Mouse (Mus musculus) embryo, embryonic 10 days (tissue): ENCODE measurements around the gene Tamm41.
A peak's percentile ranks its signal among the peaks of the same experiment; 100 is the strongest.

ENCODE experiments used
- DNase-seq: peaks from one replicate; pipeline ENCODE4 v3.0.0-alpha.2; 2015; ENCODE audit warnings: low spot score

Tamm41 gene

DNA sequence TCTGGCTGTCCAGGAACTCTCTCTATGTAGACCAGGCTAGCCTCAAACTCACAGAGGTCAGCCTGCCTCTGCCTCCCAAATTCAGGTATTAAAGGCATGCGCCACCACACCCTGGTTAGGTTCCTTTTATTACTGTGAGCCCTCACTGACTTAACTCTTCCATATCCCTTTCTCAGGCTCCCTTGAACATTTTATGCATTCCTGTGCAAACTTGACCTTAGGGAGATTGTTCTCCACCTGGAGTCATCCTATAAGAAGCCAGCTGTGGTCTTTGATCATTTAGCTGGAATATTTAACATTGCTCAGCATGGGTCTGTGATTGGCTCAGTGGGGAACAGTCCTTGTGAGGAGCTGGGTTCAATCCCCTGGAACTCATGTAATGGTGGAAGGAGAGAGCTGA is 63.3 kb downstream of the Tamm41 start:
- DNase-seq = no peak

DNA sequence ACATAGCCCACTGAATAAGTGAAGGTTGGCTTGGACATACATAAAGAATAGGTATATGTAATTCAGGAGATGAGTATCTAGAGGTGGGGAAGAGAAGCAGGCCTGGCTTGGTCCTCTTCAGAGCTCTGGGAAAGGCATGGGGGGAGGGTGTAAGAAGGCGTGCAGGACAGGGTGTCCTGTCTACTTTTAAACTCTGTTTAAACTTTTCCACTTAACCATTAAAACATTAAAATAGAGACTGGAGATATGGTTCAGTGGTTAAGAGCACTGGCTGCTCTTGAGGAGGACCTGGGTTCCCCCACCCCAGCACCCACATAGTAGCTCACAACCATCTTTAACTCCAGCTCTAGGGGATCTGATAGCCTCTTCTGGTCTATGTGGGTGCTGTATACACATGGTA is 64.7 kb downstream of the Tamm41 start:
- DNase-seq = no peak

DNA sequence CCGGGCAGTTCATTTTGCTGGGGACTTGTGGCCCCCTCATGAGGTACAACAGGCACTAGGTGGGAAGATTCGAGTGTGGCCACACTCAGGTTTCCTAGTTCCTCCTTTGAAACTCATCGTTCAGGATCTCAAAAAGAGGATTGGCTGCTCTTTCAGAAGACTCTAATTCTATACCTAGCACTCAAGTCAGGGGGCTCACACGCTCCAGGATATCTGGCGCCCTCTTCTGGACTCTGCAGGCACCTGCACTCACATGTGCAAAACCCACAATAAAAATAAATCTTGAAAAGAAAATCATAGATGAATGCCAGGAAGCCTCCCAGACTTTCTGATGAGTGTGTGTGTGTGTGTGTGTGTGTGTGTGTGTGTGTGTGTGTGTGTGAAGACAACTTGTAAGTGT is 66.8 kb downstream of the Tamm41 start:
- no peak for DNase-seq

DNA sequence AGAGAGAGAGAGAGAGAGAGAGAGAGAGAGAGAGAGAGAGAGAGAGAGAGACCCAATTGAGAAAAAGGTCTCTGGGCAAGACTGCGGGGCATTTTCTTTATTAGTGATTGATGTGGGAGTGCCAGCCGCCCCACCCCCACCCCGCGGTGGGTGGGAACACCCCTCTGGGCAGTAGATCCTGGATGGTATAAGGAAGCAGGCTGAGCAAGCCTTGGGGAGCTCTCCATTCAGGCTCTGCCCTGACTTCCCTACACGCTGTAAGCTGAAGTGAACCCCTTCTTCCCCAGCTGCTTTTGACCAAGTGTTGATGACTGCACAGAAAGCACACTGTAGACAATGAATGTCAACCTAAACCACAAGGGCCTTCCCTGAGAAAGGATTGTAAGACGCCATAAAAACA is 67.3 kb downstream of the Tamm41 start:
- no peak for DNase-seq

DNA sequence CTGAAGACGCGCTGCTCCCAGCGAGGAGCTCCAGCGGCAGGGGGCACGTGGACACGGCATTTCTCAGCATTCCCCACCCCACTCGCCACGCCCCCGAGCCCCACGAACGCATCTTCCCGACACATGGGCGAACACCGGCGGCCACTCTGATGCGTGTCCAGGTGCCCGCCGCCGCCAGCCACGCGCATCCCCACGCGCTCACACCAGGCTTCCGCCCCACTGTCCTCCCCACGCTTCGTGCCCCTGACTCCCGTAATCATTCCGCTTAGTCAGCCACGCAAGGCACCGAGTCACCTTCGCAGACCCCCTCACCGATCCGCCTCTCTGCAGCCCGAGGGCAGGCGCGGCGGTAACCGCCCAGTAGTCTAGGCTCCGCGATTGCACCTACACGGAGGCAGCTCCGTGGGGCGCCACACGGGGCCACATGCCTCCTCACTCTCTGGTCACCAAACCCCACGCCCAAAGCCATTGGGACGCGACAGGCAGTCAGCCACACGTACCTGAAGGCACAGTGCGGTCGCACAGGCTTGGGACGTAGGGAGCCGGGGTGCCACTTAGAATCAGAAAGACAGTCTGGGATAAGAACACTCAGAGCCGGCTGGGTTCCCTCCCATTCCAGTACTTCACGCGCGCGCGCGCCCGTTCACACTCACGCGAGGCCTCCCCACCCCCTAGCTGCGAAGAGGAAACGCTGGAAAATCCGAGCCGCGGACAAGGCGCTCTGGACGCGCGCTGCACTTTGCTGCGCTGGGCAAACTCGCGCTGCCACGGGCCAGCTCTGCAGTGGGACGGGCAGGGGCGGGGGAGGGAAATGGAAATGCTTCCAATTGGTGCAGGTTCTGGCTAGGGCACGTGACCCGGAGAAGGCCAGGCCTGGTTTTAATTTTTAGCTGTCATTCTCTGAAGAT is 68.2 kb downstream of the Tamm41 start, which contains the start of gene Vgll4:
TSS of gene Vgll4 (minus strand) at position 782 of the 908 bp plus-strand sequence.
- DNase-seq = peak; percentile 76

DNA sequence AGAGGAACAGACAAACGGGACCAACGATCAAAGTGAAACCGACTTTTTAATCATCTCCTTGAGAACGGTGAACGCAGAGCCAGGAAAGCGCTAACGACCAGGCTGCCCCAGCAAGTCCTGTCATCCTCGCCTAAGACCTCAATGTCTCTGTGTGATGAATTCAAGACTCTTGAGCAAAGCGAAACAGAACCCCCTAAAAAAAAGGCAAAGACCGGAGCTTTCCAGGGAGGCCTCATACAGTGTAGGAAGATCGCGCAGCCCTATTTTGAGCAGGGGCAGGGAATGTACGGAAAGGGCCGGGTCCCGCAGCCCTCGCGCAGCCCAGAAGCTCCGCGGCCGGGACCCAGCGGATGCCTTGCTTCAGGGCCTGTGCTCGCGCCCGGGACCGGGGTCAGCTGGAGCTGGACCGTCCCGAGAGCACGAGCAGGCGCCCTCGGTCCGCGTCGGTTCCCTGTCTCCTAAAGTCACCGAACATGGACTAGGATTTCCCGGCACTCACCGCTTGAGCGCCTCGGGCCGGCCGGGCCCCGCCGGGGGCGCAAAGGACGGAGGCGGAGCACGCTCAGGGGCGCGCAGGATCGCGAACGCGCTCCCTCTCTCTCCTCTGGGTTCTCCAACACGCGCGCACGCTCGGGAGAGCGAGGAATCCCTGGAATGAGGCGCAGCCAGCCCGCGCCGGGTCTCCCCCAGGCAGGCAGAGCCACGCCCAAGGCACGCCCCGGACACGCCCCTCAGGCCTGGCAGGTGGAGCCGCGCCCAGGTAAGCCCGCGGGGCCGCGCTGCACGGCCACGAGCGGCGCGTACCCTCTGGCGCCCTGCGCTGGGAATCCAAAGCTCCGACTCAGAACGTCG is 69.1 kb downstream of the Tamm41 start:
- DNase-seq = peak; percentile 87

DNA sequence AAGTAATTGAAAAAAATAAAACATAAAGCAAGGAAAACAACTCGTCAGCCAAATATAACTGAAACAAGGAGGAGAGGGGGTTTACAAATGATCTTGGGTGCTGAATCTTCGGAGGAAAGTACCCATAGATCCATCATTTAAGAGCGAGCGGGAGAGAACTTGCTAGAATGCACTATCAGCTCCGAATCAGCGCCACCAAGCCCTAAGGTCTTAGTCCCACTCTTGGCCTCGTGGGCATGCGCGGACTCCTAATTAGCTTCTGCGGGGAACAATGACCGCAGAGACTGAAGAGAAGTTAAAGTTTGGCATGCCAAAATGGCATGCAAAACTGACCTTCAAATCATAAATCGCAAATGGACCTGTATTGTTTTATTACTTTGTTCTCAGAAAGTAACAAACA is 70.1 kb downstream of the Tamm41 start:
- DNase-seq = peak; percentile 32

DNA sequence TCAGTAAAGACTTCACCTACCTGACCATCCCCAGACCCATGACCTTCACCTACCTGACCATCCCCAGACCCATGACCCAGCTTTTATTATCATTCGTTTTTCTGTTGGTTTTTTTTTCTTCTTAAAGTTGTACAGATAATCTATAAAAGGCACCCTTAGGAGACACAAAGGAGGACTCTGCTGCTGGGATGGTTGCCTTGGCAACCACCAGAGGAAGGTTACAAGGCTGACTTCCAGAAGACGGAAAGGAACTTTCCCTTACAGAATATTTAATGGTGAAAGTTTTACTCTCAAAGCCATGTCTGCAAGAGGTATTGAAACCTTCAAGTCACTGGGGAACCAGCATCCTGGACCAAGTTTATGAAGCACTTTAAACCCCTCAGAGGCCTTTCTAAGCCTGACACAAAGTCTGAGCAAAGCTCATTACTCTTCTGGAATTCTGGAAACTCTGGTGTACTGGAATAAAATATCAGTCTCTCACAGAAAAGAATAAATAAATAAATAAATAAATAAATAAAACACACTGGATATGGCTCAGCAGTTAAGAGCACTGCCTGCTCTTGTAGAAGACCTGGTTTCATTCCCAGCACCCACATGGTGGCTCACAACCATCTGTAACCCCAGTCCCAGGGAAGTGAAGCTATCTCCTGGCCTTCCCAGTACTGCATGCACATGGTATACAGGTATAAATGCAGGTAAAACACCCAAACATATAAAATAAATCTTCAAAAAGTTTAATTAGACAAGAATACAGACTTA is 71.1 kb downstream of the Tamm41 start:
- no peak for DNase-seq

DNA sequence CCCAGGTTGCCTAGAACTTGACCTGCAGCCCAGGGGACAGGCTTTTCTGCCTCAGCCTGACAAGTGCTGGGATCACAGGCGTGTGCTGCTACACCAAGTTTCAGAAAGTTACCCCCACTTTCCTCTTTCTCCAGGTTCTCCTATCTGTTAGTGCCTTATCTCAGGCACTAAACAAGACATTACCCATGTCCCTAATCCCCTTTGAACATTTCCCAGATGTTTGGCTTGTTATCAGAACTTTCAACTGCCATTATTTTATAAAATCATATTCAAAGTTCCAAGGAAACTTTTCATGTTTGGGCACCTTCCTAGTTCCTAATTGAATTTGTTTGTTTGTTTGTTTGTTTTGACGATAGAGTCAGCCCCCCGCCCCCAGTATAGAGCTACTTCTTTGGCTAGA is 71.9 kb downstream of the Tamm41 start:
- DNase-seq = no peak

DNA sequence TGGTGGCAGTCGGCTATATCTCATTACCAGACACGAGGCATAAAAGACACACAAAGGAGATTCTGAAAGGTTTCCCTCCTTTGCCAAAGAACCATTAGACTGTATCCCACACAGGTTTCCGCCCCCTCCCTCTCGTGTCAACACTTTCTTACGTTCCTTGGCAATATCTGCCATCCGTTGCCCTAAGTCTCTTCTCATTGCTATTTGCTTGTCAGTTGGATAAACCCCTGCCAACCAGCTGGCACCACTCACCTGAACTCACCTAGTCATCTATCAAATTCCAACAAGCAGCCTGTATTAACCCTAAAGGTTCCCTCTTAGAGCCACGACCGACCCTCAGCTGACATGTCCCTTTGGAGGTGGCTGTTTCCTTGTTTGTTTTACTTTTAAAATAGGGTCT is 72.3 kb downstream of the Tamm41 start:
- no peak for DNase-seq

DNA sequence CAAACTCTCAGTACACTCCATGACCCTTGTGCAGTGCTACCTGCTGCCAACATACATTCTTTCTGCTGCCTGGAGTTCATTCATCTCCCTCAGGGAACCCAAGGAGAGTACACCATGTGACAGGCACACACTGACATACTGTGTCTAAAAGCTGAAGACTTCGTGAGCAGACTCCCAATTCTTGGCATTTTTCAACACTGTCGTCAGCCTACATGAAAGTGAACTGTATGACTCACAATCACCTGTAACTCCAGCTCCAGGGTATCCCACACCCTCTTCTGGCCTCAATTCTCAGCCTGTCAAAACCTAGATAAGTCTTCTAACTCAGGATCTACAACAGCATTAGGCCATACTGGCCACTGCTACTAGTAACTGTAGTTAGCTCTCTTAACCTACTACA is 73.4 kb downstream of the Tamm41 start:
- DNase-seq = no peak

DNA sequence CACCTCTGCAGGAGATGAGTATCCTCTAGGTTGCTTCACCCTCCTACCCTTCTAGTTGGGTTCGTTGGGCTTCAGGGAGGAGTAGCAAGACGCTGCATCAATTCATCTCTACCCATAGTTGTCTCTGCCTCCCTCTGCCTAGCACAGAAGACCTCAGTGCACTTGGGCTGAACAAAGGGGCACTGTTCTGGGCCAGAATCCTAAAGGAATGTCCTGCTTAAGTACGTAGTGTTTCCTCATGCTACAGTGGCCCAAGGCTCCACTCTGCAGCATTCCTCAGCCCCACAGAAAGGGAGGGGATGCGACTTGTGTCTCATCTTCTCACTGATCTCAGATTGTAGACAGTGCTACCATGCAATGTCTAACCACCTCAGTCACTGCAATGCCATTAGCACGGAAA is 74.0 kb downstream of the Tamm41 start:
- peak; percentile 28 for DNase-seq

DNA sequence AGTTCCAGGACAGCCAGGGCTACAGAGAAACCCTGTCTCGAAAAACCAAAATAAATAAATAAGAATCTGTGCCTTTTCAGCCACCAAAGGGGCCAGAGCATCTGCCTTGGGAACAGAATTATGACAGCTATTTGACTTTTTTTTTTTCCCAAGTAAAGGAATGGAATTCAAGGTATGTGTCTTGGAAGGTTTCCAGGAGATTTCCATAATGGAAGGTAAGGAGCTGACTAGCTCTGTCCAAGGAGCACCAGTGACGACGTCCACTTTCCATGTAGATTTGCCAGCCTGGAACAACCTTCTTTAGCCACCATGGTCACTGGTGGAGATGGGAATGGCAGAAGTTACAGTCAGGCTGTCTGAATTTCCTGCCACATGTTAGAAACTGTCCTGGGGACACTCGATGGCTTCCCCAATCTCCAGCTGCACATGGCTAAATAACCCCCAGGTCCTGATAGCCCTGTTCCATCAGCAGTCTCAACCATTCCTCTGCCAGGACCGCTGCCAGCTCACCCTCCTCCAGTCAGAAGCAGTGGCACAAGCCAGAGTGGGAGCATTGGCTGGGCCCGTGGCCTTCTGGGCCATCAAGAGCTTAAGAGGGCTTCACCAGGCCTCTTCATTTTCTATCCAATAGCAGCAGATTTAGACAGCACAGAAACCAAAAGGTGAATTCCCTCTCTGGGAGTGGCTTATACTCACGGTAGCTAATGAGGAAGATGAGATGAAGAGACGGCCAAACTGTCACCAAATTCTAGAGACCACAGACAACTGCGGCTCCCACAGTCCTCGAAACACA is 76.2 kb downstream of the Tamm41 start:
- DNase-seq = no peak

DNA sequence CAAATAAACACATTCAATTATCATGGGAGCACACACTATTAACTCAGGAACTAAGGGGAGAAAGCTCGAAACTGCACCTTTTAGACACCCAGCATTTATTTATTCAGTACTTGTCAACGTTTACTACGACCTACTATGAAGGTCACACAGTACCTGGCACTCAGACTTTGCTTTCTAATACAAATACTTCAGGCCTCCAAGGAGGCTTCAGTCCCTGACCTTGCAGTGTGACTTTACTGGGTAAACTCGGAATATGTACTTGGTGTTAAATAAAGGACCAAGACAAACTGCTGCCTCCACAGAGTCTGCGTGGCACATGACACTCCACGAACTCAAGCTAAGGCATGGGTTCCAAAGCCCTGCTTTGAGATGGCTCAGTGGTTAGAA is 78.7 kb downstream of the Tamm41 start:
- no peak for DNase-seq

DNA sequence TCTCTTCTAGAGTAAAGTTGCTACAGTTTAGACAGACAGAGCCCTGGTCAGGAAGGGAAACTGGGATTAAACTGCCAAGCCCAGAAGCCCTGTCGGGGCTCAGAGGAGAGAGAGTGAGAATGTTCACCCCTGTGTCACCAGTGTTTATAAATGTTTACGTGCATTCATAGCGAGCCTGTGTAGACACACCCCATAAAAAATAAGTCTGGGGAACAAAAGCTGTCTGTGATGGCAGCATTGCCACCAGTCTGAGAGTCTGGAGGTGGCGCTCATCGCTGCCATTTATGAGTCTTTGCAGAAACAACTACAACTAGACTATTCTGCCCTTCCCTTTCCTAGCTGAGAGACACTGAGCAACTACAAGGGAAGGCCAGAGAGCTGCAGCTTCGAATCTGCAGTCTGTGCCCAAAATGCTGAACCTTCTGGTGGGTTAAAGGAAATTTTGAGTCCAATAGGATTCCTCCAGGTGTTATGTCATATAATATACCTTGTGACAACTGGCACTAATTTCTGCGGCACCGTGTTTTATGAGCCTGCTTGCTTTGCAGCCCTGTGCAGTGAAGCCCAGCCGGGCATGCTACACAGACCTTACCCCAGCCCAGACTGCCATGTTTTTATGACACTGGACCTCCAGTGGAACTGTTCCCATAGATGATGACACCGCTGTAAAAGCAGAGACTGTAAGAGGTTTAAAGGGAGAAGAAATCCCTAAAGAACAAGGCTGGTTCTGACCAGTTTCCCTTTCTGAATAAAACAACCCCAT is 79.2 kb downstream of the Tamm41 start:
- no peak for DNase-seq

DNA sequence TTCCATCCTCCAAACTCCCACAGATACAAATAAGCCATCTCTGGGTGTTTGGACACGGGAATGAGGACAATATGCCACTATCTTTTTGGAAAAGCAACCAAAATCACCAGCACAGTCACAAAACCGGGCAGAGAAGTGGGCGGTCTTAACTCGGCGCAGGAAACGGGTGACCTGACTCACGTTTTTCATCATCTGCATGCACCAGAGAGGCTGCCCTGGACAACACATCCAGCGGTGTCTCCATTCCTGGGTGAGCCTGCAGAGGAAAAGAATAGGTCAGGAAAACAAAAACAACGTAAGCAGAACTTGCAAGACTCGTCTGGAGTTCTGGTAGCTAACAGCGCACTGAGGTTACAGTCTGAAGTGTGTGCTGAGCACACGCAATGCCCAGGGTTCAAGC is 79.9 kb downstream of the Tamm41 start:
- no peak for DNase-seq

DNA sequence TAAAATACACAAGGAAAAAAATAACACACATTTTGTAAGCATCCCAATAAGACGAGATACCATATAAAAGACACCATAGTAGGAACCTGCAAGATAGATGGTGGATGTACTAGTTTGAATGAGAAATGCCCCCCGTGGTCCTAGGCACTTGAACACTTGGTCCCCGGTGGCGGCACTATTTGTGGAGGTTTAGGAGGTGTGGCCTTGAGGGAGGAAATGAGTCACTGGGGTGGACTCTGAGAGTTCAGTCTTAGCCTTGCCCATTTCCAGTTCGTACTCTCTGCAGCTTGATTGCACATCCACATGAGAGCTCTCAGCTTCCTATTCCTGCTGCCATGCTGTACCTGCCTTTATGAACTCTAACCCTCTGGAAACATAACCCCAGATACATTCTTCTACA is 83.2 kb downstream of the Tamm41 start:
- DNase-seq = no peak
